Mouse (Mus musculus) spleen, adult 18-20 months (tissue): ENCODE results near the gene Nrp2.

Experiments used
- DNase-seq, 2 experiments: peaks; one replicate each; pipeline ENCODE4 v3.0.0; 2022; ENCODE audit warnings: mixed read lengths in 2 of 2

Nrp2 gene

DNA sequence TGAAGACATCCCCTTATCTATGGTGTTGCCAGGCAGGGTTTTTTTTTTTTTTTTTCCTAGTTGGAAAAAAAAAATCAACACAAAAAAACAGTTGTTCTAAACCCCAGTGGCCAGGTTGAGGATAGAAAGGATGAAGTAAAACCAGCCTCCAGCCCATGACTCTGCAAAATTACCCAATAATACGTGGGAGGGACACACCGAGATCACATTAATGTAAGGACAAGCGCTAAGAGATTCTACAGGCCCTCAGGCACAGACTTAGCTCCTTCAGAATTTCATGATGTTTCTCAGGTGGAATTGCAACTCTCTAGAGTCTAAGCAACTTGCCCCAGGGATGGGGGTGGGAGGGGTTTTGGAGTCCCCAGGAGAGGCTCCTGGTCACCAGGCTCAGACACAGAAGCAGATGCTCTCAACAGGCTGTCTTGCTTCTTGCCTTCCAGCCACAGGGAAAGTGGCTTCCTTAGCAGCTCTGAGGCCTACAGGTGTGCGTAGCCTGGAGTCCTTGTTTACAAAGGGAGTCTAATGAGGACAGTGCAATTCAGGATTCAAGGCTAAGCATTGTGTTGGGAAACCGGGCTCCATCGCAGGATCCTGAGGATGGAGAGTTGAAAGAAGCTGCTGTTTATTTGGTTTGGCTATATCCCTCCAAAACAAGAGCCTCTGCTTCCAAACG lies 49.7 kb downstream of the Nrp2 start:
- no peak for DNase-seq

DNA sequence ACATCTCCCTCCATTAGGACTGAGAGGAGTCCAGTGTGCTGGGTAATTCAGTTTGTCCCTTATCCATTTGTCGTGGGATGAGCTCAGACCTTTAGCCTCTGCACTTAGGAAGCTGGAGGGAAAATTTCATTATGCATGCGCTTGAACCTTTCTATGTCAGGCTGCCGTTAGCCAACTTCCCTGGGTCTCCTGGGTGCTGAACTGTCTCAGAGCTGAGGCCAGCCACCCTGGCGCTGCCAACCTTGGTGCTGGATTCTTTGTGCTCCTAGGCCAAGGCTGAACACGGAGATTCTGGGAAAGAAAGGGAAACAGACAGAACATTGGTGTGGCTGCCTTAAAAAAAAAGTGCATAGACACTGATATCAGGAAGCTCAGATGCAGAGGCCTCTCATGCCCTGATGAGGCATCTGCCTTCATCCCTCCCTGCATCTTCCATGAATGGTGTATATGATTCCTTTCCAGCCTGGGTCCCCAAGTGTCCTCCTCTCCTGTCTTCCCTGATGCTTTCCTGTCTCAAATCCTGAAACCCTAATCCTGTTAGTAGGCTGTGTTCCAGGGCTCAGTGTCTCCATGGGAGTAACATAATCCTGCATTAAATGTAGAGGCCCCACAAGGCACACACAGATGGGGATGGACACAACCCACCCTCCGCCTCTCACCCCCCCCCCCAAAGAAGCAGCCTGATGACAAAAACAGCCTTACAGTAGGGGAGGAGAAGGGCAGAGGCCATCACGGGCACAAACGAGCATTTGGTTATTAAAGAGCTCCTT lies 51.2 kb downstream of the Nrp2 start:
- no peak for DNase-seq

DNA sequence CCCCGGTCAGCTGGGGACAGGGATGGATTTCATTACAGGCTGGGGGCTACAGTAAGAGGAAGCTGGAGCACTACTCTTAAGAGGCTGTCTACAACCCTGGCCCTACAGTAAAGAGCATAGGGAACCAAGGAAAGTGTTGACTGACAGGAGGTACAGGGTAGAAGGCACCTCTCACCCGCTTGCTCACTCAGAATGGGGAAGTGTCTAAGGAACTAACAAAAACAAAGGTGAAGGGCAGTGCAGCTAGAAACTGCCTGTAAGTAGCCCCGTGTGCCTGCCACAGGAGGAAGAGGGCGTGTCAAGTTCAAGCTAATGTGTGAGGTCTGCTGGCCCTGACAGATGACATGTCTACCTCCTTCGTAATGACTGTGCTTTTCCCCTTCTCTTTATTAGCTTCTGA lies 57.0 kb downstream of the Nrp2 start:
- peak; percentile 29 to 44 for DNase-seq

GRCm38 (mm10) chr1:62760565-62760964 lies 57.5 kb downstream of the Nrp2 start:
- no peak for DNase-seq

GRCm38 (mm10) chr1:62763779-62764178 lies 60.7 kb downstream of the Nrp2 start:
- DNase-seq = no peak

DNA sequence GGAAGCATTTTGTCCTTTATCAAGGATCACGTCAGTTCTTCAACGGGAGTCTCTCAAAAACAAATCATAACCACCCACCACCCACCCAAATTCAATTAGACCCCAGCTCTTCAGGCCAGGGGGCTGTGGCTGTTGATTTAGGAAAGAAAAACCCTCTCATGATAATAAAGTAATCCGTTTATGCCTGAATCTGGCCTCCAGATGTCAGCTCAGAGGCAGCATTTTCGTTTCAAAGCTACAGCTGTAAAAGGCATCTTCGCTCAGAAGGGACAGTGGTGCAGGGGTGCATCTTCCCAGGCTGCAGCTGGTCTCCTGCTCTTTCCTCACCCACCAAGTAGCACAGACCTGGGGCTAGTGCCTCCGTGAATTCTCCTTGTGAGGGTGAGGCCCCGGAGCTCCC lies 62.1 kb downstream of the Nrp2 start:
- DNase-seq = no peak

DNA sequence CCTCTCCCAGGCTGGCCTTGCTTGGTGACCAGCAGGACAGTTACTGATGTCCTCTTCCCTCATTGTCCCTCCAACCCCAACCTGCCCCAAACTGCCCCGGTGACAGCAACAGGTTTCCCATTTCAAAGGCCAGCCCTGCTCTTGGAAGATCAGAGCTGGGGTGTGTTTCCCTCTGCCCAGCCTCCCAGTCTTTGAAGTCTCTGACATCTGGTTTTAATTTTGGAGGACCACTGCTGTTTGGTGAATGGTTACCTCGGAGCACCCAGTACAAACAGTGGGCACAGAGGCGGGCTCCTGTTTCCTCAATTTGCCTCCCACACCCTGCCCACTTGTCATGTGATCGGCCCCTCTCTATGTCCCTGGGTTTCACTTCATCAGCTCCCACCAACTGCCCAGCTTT lies 63.7 kb downstream of the Nrp2 start:
- no peak for DNase-seq

DNA sequence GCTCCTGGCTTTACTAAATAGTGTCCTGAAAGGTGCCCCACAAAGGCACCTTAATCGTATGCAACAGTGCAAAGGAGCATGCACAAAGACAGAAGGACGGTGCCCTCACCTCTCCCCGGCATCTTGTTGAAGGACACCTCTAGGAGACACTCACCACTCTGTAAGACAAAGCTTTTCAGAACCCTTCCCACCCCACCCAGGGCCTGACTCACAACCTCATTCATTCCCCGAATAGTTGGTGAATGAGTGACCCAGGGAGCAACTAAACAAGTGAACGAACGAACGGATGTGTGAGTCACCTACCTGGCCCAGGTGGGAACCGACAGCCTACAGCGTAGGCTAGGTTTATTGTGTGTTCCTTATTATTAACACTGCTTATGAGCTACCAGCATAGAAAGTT lies 64.5 kb downstream of the Nrp2 start:
- DNase-seq = no peak

- DNase-seq = no peak
Observed at GRCm38 (mm10) chr1:62770576-62770975, 67.5 kb downstream of the Nrp2 start.

DNA sequence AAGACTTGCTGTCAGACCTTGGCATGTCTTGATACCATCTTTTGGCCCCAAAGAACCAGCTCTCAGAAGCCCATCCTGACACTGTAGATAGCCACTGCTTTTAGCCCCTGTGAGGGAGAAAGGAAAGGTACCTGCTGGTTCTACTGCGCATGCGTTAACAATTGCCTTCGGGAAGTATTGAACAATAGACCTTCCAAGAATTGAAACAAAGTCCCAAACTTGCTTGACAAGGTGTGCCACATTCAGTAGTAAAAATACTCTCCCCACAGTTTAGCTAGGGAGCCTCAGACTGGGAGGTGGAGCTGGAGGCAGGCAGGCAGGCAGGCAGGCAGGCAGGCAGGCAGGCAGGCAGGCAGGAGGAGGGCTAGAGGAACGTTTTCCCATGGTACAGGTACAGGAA lies 69.3 kb downstream of the Nrp2 start:
- no peak for DNase-seq

DNA sequence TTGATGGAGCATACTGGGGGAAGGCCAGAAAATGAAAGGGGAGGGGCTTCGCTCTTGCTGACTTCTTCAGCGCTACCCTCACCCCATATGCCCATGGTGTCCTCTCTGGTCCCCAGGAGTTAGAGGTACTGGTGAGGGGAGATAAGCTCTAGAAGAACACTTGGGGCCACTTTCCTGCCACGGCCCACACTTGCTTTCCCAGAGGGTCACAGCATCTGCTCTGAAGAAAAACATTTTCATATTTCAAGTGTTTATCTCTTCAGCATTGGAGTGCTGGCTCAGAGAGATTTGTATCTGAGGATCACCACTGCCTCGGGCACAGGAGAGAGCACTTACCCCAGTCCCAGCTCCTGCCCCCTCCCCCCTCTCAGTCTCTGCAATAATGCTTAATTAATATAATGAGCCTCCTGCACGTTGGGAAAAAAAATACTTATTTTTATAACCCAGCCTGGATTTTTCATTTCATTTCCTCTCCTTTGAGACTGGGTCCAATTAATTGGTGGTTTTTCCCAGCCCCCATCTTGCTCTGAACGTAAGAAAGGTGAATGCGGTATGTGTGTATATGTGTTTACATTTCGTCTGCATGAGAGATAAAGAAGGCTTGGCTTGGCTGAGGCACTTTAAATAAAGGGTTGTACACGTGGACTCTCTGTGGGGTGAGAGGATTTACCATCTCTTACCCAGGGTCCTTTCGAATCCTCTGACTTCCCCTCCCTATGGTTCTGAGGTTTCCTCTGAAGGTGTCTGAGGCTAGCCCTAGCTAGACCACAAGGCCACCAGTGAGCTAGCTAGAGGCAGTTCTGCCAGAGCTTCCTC lies 70.2 kb downstream of the Nrp2 start:
- no peak for DNase-seq

GRCm38 (mm10) chr1:62773921-62774191 lies 70.8 kb downstream of the Nrp2 start:
- no peak for DNase-seq

- no peak for DNase-seq
Observed at GRCm38 (mm10) chr1:62774288-62775218, 71.5 kb downstream of the Nrp2 start.

- no peak for DNase-seq
Observed at GRCm38 (mm10) chr1:62777320-62778235, 74.5 kb downstream of the Nrp2 start.

- no peak for DNase-seq
Observed at GRCm38 (mm10) chr1:62778910-62779309, 75.8 kb downstream of the Nrp2 start.

DNA sequence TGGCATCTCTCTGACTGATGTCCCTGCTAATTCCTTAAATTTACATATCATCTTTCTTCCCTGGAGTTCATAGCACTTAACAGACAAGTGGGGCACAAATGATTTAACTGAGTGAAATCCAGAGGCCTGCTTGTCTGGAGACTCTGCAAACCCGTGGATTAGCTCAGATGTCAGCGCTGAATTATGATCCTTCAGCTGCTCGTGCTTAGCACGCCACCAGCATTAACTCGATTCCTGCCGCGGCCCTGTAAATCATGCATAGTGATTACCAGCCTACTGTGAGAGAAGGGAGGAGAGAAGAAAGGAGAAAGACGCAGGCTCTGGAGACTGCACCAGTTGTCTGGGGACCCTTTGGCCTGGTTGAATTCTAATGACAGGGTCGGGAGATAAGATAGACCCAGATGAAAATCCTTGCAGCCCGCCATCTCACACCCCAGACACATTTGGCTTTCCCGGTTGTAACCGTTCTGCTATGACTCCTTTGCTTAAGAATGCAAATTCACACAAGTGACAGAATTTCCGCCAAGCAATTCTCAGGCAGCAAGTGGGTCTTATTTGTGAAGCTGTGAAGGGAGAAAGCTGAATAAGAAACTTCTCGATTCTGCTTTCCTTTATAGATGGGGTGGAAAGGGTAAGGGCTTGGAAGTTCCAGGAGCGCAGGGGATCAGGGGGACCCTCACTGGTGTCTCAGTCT lies 77.1 kb downstream of the Nrp2 start:
- DNase-seq = no peak

DNA sequence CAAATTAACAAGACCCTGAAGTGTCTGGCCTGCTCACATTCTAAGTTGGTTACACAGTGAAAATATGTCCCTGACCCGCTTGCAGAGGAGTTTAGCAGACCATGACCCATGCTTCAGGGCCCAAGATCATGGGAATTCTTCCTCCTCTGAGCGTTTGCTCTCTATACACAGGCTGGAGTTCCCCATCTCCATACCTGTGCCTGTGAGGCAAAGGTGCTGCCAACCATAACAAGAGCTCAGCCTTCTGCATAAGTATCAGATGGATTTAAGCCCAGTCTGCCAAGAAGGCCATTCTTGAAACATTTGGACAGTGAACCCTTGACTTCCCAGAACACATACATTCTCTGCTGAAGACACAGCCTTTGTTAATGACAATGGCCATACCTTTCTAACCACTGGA lies 79.1 kb downstream of the Nrp2 start:
- DNase-seq = no peak

GRCm38 (mm10) chr1:62782573-62782972 lies 79.5 kb downstream of the Nrp2 start:
- DNase-seq = no peak

DNA sequence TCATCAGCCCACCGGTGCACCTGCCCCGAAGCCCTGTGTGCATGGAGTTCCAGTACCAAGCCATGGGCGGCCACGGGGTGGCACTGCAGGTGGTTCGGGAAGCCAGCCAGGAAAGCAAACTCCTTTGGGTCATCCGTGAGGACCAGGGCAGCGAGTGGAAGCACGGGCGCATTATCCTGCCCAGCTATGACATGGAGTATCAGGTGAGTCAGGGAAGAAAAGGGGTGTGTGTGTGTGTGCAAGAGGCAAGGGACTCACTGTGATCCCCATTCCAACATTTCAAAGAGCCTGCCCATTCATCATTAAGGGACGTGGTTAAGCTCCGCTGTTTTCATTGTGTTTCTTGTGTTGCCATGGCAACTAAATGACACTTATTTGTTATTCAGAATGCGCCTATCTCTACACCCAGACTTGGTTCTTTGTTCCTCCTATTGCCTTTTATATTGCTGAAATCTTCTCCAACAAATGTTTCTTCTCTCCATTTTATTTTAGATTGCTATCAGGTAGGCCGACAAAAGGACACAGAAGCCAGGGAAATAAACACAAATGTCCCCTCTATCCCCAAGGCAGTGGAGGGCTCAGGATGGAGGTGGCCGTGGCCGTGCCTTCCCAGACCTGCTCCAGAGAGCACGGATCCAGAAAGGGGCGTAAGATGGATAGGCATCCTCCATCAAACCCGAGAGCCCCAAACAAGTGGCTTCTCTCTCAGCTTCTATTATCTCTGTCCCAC lies 80.4 kb downstream of the Nrp2 start:
- no peak for DNase-seq

DNA sequence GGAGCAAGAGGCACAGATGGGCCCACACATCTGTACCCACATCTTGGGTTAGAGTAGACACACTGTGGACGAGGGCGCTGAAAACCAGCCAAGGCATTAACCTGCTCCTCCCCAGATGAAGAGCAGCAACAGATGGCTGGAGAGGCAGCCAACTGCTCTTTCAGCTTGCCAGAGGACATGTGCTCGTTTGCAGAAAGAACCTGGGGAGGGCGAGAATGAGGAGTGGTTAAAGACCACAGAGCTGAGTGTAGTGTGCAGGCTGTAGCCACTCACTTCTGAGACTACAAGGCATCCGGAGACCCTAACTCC lies 81.0 kb downstream of the Nrp2 start:
- DNase-seq = no peak

DNA sequence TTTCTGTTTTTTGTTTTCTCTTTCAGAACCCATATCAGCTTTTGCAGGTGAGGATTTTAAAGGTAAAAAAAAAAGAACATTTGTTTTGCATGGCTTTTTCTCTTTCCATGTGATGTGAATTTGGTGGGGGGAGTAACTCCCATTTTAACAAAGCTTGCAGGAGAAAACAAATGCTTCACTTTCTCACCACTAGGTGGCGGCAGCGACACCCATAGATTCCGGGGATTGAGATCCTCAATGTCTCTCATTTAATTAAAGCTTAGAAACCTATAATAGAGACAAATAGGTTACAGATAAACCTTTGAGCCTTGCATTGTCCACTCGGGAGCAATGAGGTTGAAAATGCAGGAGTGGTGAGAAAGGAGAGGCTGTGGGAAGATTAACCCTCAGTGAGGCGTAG lies 83.2 kb downstream of the Nrp2 start:
- peak in 1 of 2 experiments; percentile 65 for DNase-seq
